Mouse (Mus musculus) cerebellum, adult 18-20 months (tissue): ENCODE data around the gene Rbm24.

ENCODE experiments used
- DNase-seq, 2 experiments: peaks; one replicate each; pipeline ENCODE4 v3.0.0; 2021

Gene Rbm24

DNA sequence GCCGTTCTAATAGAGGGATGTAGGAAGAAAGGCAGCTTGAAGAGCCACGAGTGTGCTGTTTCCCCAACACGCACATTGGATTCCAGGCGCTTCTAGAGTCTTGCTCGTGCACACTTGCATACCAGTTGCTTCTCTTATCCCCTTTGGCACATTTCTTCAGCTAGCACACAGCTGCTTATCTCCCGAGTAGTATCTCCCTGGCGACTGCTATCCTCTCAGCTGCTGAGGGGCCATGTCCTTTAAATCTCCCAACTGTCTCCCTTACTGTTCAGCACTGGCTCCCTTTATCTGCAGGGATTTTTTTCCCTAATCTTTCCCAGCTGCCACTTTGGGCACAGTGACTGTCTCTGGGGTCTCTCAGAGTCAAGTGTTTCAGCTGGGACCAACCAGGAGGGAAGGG, 25.8 kb downstream of the Rbm24 start:
- no peak for DNase-seq

DNA sequence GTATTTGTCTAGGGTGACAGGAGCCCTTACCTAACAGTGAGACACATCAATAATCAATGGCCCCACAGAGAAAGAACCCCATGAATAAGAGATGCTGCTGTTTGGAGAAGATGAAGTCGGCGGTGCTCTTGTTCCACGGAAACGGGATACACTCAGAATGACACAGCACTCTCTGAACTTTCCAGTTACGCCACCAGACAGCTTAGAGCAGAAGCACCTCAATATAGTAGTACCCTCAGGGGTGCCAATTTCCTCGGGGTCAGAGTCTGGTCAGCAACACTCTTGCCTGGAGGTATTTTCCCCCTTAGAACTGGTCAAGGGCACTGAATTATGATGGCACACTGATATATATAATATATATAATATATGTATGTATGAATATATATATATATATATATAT, 27.8 kb downstream of the Rbm24 start:
- DNase-seq, result no peak

DNA sequence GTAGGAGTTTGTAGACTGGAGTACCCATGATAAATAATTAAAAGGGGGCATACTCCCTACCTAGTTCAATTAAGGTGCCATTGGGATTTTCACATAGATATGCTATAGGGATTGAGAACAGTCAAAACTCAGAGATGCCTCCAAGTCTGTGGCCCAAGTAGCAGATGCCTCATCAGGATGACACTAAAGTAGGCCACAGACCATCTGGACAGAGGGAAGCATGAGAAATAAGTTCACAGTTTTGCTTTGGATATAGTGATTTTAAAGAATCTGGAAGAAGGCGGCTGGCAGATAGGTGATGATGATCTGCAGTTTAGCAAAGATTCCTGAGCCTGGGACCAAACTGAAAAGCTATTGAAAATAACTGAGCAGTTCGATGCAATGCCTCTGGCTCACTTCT, 30.0 kb downstream of the Rbm24 start:
- DNase-seq, result no peak

DNA sequence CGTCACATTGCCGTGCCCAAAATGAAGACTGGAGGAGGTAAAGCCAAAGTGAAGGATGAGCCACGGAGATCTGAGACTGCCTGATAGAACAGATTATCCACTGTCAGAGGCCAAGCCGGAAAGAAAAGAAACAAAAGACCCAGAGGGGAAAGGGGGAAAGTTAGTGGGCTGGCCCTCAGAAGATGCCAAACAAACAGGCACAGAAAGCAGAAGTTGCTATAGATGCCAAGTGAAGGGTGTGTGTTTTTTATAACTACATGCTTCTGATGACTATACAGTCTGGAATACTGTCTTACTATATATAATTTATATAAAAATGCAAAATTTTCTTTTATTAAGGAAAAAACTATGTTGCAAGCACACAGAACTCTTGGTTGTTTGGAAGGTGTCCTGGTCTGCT, 31.7 kb downstream of the Rbm24 start:
- no peak for DNase-seq

DNA sequence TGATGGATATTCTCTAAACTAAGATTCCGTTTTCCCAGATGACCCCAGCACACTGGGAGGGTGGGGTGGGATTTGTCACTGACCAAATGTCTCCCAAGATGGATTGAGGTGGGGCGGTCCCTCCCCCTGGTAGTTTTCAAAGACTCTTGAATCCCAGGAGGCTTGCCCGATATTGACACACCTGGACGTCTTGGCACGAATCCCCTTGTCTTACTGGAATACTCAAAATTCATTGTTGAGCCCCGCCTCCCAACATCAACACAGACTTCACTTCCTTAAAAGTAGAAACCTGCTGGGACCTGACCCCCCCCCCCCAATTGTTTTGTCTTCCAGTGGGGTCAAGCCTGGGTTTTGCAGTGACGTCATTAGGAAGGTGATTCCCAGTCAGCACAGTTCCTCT, 32.4 kb downstream of the Rbm24 start:
- DNase-seq, result no peak

DNA sequence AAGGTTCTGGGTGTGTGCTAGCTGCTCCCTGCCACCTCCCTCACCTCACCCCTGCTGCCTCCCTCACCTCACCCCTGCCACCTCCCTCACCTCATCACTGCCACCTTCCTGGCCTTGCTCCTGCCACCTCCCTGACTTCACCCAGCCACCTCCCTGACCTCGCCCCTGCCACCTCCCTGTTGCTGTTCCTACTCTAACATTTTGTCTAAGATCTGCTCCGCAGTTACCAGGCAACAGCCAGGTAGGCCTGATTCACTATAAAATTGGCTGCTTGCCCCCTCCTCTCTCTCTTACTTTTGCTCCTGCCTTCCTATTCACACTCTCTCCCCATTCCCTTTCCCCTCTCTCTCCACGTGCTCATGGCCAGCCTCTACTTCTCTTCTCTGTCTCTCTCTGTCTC, 33.3 kb downstream of the Rbm24 start:
- no peak for DNase-seq

DNA sequence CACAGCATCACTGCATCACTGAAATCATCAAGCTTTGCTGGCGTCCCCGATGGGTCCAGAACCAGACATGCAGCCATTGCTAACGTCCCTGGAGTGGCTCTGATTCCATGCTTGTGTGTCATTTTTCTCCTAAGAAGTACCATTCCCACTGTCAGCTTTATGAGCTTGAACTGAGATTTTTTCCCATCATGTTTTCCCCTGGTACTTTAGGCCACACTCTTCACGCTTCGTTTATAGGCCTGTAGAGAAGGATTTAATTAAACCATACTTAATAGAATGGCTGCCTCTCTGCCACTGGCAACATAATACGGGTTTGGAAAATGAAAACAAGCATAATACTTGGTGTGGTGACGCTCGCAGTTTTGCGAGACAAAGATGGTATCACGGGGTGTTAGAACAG, 41.3 kb downstream of the Rbm24 start:
- no peak for DNase-seq

DNA sequence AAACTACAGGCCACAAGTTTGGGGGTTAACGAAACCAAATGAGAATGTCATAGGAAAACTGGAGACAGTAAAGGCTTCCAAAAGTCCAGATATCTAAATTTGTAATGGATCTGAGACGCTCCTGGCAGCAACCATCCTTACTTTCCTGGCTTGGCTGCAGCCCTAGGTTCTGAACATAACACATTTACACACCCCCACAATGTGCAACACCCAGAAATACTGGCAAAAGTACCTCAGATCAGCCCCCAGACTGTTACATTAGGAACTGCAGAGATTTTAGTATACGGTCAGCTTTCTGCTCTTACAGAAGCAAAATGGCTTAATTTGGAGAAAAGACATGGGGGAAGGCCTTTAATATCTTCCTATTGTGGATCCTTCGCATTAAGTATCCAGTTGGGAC, 44.0 kb downstream of the Rbm24 start:
- no peak for DNase-seq

DNA sequence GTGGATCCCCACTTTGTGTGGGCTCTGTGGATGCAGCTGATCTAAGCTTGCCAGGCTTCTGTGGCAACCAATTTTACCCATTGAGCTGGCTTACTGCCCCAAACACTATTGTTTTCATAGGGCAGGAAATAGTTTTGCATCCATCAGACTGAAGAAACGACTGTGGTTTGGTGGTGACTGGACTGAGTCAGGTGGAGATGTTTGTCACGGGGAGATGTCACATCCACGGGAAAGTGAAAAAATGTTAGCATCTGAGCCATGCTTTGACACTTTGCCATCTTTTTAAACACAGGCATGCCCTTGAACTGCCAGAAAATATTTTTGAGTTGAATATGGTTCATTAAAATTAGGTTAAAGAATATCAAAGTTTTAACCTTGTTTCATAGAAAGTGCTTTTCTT, 45.5 kb downstream of the Rbm24 start:
- DNase-seq, result no peak

DNA sequence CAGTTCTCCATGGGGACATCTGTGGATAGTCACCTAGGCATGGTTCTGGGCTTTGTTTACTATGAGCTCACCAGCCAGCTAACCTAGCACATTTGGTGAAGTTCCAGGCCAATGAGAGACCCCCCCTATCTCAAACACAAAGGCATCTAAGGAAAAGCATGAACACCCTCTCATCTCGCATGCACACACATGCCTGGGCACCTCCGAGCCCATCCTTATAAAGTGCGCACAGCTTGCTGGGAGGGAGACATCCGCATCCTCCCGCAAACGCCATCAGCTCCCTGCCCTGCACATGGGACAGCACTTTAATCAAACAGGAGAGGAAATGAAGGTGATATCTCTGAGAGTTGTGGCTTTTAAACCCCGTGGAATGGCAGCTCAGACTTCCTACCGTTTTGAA, 50.0 kb downstream of the Rbm24 start:
- DNase-seq, result no peak

DNA sequence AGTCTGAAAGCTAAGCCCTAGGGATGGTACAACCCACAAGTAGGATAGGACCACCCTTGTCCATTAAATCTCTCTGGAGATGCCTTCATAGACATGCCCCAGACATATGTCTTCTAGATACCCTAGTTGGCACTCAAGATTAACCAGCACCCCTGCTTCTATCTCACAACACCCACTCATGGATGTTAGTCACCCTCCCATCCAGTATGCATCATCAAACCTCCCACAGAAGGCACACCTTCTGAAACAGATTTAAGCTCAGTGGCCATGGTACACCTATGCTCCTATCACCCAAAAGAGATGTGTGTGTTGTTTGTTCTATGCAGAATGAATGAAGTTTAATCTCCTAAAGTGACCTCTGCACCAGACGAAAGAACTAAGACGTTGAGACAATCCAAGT, 51.3 kb downstream of the Rbm24 start:
- no peak for DNase-seq
